ENCODE assay signal across 11 mouse cellular contexts in the genomic region with DNA sequence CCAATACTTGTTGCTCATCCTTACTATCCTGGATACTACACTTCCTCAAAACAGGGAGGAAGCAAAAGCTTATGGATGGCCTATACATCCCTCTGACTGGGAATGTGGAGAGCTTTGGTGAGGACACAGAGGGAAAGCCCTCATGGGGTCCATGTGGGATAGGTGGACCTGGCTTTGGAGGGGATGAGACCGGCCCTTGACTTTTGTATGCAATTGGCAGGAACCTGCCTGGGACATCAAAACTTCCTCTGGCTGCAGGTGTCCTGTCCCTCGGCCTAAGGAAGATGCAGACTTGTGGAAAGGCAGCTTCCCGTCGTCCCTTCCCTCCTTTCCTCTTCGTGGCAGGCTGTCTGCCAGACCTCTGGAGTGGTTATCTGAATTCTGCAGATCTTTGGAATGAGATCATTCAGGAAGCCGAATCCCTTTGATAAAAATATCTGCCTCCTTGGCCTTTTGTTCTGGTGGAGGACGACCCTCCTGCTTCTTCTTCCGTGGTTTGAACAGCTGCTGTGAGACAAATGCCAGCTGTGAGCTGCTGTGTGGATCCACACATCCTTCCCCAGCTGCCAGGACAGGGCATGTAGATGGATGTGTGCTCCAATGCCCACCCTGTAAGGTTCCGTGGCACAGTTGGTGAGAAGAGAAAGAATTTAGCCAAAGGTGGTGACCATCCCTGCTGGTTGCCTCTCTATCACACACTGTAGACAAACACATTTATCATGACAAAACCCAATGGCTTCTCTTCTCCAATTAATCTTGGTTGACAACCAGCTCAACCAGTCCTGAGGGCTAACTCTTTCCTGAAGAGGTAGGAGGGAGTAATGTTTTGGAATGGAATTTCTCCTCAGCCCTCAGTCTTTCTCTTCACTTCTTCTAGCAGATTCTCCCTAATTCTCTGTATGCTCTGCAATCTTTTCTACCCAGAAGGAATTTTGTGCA. TPM values are rescaled to one million over a fixed set of nuclear protein-coding genes. Genes with fewer than 3 reads are reported as not detected.
DNase-seq lines count a peak whose midpoint lies in the region; ATAC-seq and TF ChIP-seq lines count a peak whose summit lies in the region.
"Had no signal": no experiment of that assay in that cellular context is flagged by ENCODE, and none has a peak within 500 bp of the region (broad histone marks: within the 10 kb centered on the region; RNA-seq: fewer than 3 reads in every experiment).

No protein-coding gene starts in this region.

- no peaks in the 10 kb centered on the region for H3K27me3 ChIP-seq in midbrain, embryonic 11.5 days (ENCODE audit: control insufficient read depth, insufficient read depth, low read length)
- H3K27me3 ChIP-seq in midbrain, embryonic 16.5 days (ENCODE audit: control insufficient read depth, insufficient read depth, low read depth, low read length), result no peaks in the 10 kb centered on the region
- H3K27me3 ChIP-seq in heart, postnatal 0 days (ENCODE audit: control insufficient read depth, insufficient read depth, low read length), result no peaks in the 10 kb centered on the region
- H3K27me3 ChIP-seq in forebrain, embryonic 14.5 days (replicated peaks; ENCODE audit: control insufficient read depth, insufficient read depth, low read length), result no peaks in the 10 kb centered on the region
- peaks cover 6% of the 10 kb centered on the region; the same call in 1 of the 2 replicates for H3K27me3 ChIP-seq in forebrain, embryonic 10.5 days (ENCODE audit: poor library complexity, severe bottlenecking)
- H3K27me3 ChIP-seq: liver, embryonic 15.5 days had no signal

- H3K36me3 ChIP-seq in midbrain, embryonic 11.5 days (ENCODE audit: control insufficient read depth, insufficient read depth, low read length), result no peaks in the 10 kb centered on the region
- H3K36me3 ChIP-seq in midbrain, embryonic 16.5 days (ENCODE audit: control insufficient read depth, insufficient read depth, low read length), result no peaks in the 10 kb centered on the region
- no peaks in the 10 kb centered on the region for H3K36me3 ChIP-seq in heart, postnatal 0 days (replicated peaks; ENCODE audit: control insufficient read depth, insufficient read depth, low read length)
- no peaks in the 10 kb centered on the region for H3K36me3 ChIP-seq in forebrain, embryonic 14.5 days (ENCODE audit: control insufficient read depth, insufficient read depth, low read length)
- H3K36me3 ChIP-seq in forebrain, embryonic 10.5 days (replicated peaks), result no peaks in the 10 kb centered on the region
- H3K36me3 ChIP-seq: liver, embryonic 15.5 days had no signal

- ATAC-seq in midbrain, embryonic 11.5 days (ENCODE audit: low FRiP score), result no peak
- no peak for ATAC-seq in midbrain, embryonic 16.5 days
- peak; percentile 44 for ATAC-seq in heart, postnatal 0 days (ENCODE audit: insufficient read depth, low read depth)
- no peak for ATAC-seq in forebrain, embryonic 14.5 days
- ATAC-seq: CD4-positive, CD25-positive, alpha-beta regulatory T cell, adult 4 months; forebrain, postnatal 0 days had no signal

- no peak overlapping the region for H3K4me3 ChIP-seq in midbrain, embryonic 11.5 days (ENCODE audit: low read depth, low read length)
- no peak overlapping the region for H3K4me3 ChIP-seq in midbrain, embryonic 16.5 days (ENCODE audit: low read depth, low read length)
- H3K4me3 ChIP-seq in heart, postnatal 0 days (ENCODE audit: low read depth, low read length), result no peak overlapping the region
- no peak overlapping the region for H3K4me3 ChIP-seq in forebrain, embryonic 14.5 days (ENCODE audit: low read depth, low read length)
- no peak overlapping the region for H3K4me3 ChIP-seq in forebrain, embryonic 10.5 days
- H3K4me3 ChIP-seq: liver, embryonic 15.5 days had no signal

- DNase-seq in midbrain, embryonic 11.5 days (ENCODE audit: low spot score, missing footprints), result peak; percentile 73
- no peak for DNase-seq in heart, postnatal 0 days (ENCODE audit: low spot score)
- DNase-seq in kidney, postnatal 25 days, result peak; percentile 57 to 77
- no peak for DNase-seq in left cerebral cortex, adult 18-20 months (ENCODE audit: low spot score in 2 of 2)
- DNase-seq in embryo, embryonic 10.5 days (ENCODE audit: low spot score), result no peak
- DNase-seq in forebrain, embryonic 14.5 days (ENCODE audit: low spot score), result no peak
- no peak for DNase-seq in forebrain, embryonic 10.5 days (ENCODE audit: extremely low spot score, low spot score)
- DNase-seq: forebrain, postnatal 0 days had no signal

- H3K4me1 ChIP-seq in midbrain, embryonic 11.5 days (ENCODE audit: control insufficient read depth, insufficient read depth, low read length), result peaks cover 2% of the 10 kb centered on the region; the same call in 1 of the 2 replicates
- H3K4me1 ChIP-seq in midbrain, embryonic 16.5 days (ENCODE audit: control insufficient read depth, insufficient read depth, low read length), result no peaks in the 10 kb centered on the region
- H3K4me1 ChIP-seq in heart, postnatal 0 days (ENCODE audit: control insufficient read depth, insufficient read depth), result no peaks in the 10 kb centered on the region; the same call in 1 of the 2 replicates
- no peaks in the 10 kb centered on the region for H3K4me1 ChIP-seq in forebrain, embryonic 14.5 days (ENCODE audit: control insufficient read depth, insufficient read depth, low read length)
- H3K4me1 ChIP-seq in forebrain, embryonic 10.5 days, result peaks cover 15% of the 10 kb centered on the region
- H3K4me1 ChIP-seq: liver, embryonic 15.5 days had no signal

- no peaks in the 10 kb centered on the region for H3K9me3 ChIP-seq in midbrain, embryonic 11.5 days (ENCODE audit: control insufficient read depth, low read length)
- H3K9me3 ChIP-seq in midbrain, embryonic 16.5 days (replicated peaks; ENCODE audit: control insufficient read depth, low read length, poor library complexity, severe bottlenecking), result no peaks in the 10 kb centered on the region
- no peaks in the 10 kb centered on the region for H3K9me3 ChIP-seq in heart, postnatal 0 days (replicated peaks; ENCODE audit: control insufficient read depth, low read length)
- H3K9me3 ChIP-seq in forebrain, embryonic 14.5 days (replicated peaks; ENCODE audit: control insufficient read depth, low read length), result no peaks in the 10 kb centered on the region
- H3K9me3 ChIP-seq in forebrain, embryonic 10.5 days, result no peaks in the 10 kb centered on the region
- H3K9me3 ChIP-seq: liver, embryonic 15.5 days had no signal

- no peak for TF ChIP-seq CTCF in heart, postnatal 0 days (IDR thresholded peaks at IDR 0.05; ENCODE audit: low read depth)

- WGBS in midbrain, embryonic 11.5 days, result 62% methylated on average over 9 of the region's 9 CpGs
- 62% methylated on average over 9 of the region's 9 CpGs for WGBS in midbrain, embryonic 16.5 days
- WGBS in heart, postnatal 0 days, result 15% methylated on average over 9 of the region's 9 CpGs
- WGBS in forebrain, embryonic 14.5 days, result 60% methylated on average over 9 of the region's 9 CpGs
- 60% methylated on average over 9 of the region's 9 CpGs for WGBS in forebrain, embryonic 10.5 days

- H3K9ac ChIP-seq in midbrain, embryonic 11.5 days (ENCODE audit: low read length), result no peak overlapping the region
- no peak overlapping the region for H3K9ac ChIP-seq in midbrain, embryonic 16.5 days (ENCODE audit: low read depth, low read length)
- H3K9ac ChIP-seq in heart, postnatal 0 days (replicated peaks; ENCODE audit: low read depth, low read length), result no peak overlapping the region
- no peak overlapping the region for H3K9ac ChIP-seq in forebrain, embryonic 14.5 days (ENCODE audit: low read length)
- H3K9ac ChIP-seq: forebrain, postnatal 0 days; liver, embryonic 15.5 days had no signal

- TF ChIP-seq EP300 in heart, postnatal 0 days (IDR thresholded peaks at IDR 0.05; ENCODE audit: low read depth), result peak; percentile 85

- H3K27ac ChIP-seq in midbrain, embryonic 11.5 days (ENCODE audit: low read depth, low read length), result no peak overlapping the region
- H3K27ac ChIP-seq in midbrain, embryonic 16.5 days (ENCODE audit: low read length), result no peak overlapping the region
- H3K27ac ChIP-seq in heart, postnatal 0 days (ENCODE audit: low read depth), result 0 out of 2 replicates have a peak overlapping the region, but pooled peaks have one; percentile 21
- H3K27ac ChIP-seq in forebrain, embryonic 14.5 days (ENCODE audit: low read depth, low read length), result no peak overlapping the region
- no peak overlapping the region for H3K27ac ChIP-seq in forebrain, embryonic 10.5 days
- H3K27ac ChIP-seq: liver, embryonic 15.5 days had no signal

- H3K4me2 ChIP-seq in midbrain, embryonic 11.5 days, result no peak overlapping the region
- no peak overlapping the region for H3K4me2 ChIP-seq in midbrain, embryonic 16.5 days (ENCODE audit: low read length)
- H3K4me2 ChIP-seq in heart, postnatal 0 days (ENCODE audit: low read depth, low read length), result no peak overlapping the region
- no peak overlapping the region for H3K4me2 ChIP-seq in forebrain, embryonic 14.5 days (ENCODE audit: low read length)
- H3K4me2 ChIP-seq: liver, embryonic 15.5 days had no signal

RNA-seq across cellular contexts. Expression of gene Rapgef5, which starts 57.9 kb away (rescaled TPM):
- polyA plus RNA-seq in midbrain, embryonic 11.5 days (2014; fragmentation: Nextera tagmentation; extraction: Ambion mirVana), result 10.4 and 12.0 TPM in 2 replicates
- 37.2 and 41.3 TPM in 2 replicates for polyA plus RNA-seq in midbrain, embryonic 16.5 days (2015; fragmentation: Nextera tagmentation; extraction: Ambion mirVana)
- total RNA-seq in heart, postnatal 0 days (2014; rRNA removed; ENCODE audit: low replicate concordance), result 23.2 and 30.8 TPM in 2 replicates
- 10.0 and 11.1 TPM in 2 replicates for polyA plus RNA-seq in heart, postnatal 0 days (2015; fragmentation: Nextera tagmentation; extraction: Ambion mirVana)
- 100 to 1,000 TPM; 151 to 174 TPM for total RNA-seq in left cerebral cortex, adult 18-20 months (2021)
- polyA plus RNA-seq in forebrain, embryonic 14.5 days (2014; fragmentation: Nextera tagmentation; extraction: Ambion mirVana), result 25.7 and 32.2 TPM in 2 replicates
- 6.2 and 6.5 TPM in 2 replicates for polyA plus RNA-seq in forebrain, embryonic 10.5 days (2016; fragmentation: Nextera tagmentation; extraction: Ambion mirVana)

Comparison
In these comparisons a context has a peak if more than half of its experiments do, and no peak if none do; other contexts are left out.
1. DNase-seq: peak in midbrain, embryonic 11.5 days (single experiment) and kidney, postnatal 25 days (2 of 2); none in heart, postnatal 0 days (single experiment), left cerebral cortex, adult 18-20 months (0 of 2), embryo, embryonic 10.5 days (single experiment), forebrain, embryonic 14.5 days (single experiment) and forebrain, embryonic 10.5 days (single experiment).